Mouse (Mus musculus) brain, embryonic 14.5 days (tissue): ENCODE measurements around the gene St8sia1.

Experiments
- CTCF ChIP-seq: fragments of 200-500 bp; IDR thresholded peaks from 2 replicates; pipeline ENCODE4 v1.5.1; 2012; ENCODE audit warnings: inconsistent platforms, mild to moderate bottlenecking, moderate library complexity, borderline replicate concordance; ENCODE audit not compliant: insufficient read depth, insufficient read length; ENCODE audit errors: extremely low read depth
- POLR2A ChIP-seq: fragments of 200-500 bp; IDR thresholded peaks from 2 replicates; pipeline ENCODE4 v1.6.1; 2012; ENCODE audit warnings: mild to moderate bottlenecking, inconsistent platforms, borderline replicate concordance; ENCODE audit not compliant: poor library complexity, insufficient read depth, insufficient read length, severe bottlenecking; ENCODE audit errors: extremely low read depth

- TF ChIP-seq POLR2A (no peak), CTCF (no peak)
Observed at GRCm38 (mm10) chr6:142925921-142926320, 38.3 kb downstream of the St8sia1 start.
